Mouse (Mus musculus) heart, embryonic 16.5 days (tissue): Measurements from ENCODE around the gene Plaur. TPM values are rescaled to one million over a fixed set of nuclear protein-coding genes. Genes with fewer than 3 reads are reported as not detected.

ENCODE experiments used
- ATAC-seq: fragments of 200-750 bp; cut with Nextera tagmentation; replicated peaks from 2 replicates; pipeline ENCODE4 v1.8.0; 2017; ENCODE audit warnings: moderate number of reproducible peaks; ENCODE audit not compliant: insufficient read depth, low FRiP score; ENCODE audit errors: extremely low read depth
- H3K27ac ChIP-seq: fragments of 300-500 bp; sonication (generic); 2 replicates; pipeline ENCODE4 v1.5.1; 2014; ENCODE audit warnings: mild to moderate bottlenecking, low read length, control low read depth, moderate library complexity
- H3K27me3 ChIP-seq: fragments of 300-500 bp; sonication (generic); 2 replicates; pipeline ENCODE4 v1.6.1; 2014; ENCODE audit warnings: low read length, mixed read lengths; ENCODE audit not compliant: control insufficient read depth, insufficient read depth
- H3K36me3 ChIP-seq: fragments of 300-500 bp; sonication (generic); 2 replicates; pipeline ENCODE4 v1.6.1; 2014; ENCODE audit not compliant: control insufficient read depth, insufficient read depth
- H3K4me1 ChIP-seq: fragments of 300-500 bp; sonication (generic); 2 replicates; pipeline ENCODE4 v1.6.1; 2014; ENCODE audit warnings: low read length, mixed read lengths; ENCODE audit not compliant: control insufficient read depth, insufficient read depth
- H3K4me2 ChIP-seq: fragments of 300-500 bp; sonication (generic); 2 replicates; pipeline ENCODE4 v1.6.1; 2014; ENCODE audit warnings: low read depth, mild to moderate bottlenecking, control low read depth, low read length
- H3K4me3 ChIP-seq: fragments of 300-500 bp; sonication (generic); 2 replicates; pipeline ENCODE4 v1.5.1; 2014; ENCODE audit warnings: mild to moderate bottlenecking, control low read depth, low read length
- H3K9ac ChIP-seq: fragments of 300-500 bp; sonication (generic); 2 replicates; pipeline ENCODE4 v1.6.1; 2014; ENCODE audit warnings: low read length, control low read depth
- H3K9me3 ChIP-seq: fragments of 300-500 bp; sonication (generic); replicated peaks from 2 replicates; pipeline ENCODE4 v1.6.1; 2016; ENCODE audit warnings: low read length; ENCODE audit not compliant: control insufficient read depth
- WGBS: fragments of 180-500 bp; shearing (Covaris S2); extraction: QIAGEN DNeasy Blood & Tissue Kit; methylation state at CpG from one replicate; pipeline ENCODE4 v1.1.7; 2014; 5-methylcytosine and 5-hydroxymethylcytosine counted together
- polyA plus RNA-seq: library from polyadenylated mRNA; unstranded; fragments of >200 nt; fragmentation: Nextera tagmentation; extraction: Ambion mirVana; gene quantifications from 2 replicates; pipeline ENCODE4 v1.2.1, GENCODE M21; 2015

The Plaur gene
- polyA plus RNA-seq, 1 experiment from 2014 or later = 8.1 TPM

DNA sequence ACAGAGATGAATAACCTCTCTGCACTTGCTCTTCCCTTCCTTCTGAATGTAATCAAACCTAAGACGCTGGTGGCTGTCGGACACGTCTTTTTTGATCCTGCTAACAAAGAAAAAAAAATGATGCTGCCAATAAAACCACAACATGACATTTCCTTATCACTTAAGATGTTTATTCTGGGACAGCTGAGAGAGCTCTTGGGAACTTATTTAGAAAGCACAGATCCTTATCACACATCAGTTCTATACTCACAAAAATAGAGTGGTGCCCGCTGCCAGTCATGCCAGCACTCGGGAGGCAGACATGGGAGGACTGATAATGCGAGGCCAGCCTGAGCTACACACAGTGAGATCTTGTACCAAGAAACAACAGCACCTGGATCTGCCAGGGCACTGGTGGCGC lies 22.4 kb upstream of the Plaur start:
- Histone ChIP-seq H3K27me3 (no peaks in the 10 kb centered on the region), H3K4me1 (peaks cover 11% of the 10 kb centered on the region), H3K9me3 (no peaks in the 10 kb centered on the region), H3K27ac (no peak overlapping the region), H3K4me3 (no peak overlapping the region), H3K4me2 (no peak overlapping the region), H3K9ac (no peak overlapping the region), H3K36me3 (no peaks in the 10 kb centered on the region)
- no peak for ATAC-seq
- WGBS = 62% methylated on average over 7 of the region's 7 CpGs

DNA sequence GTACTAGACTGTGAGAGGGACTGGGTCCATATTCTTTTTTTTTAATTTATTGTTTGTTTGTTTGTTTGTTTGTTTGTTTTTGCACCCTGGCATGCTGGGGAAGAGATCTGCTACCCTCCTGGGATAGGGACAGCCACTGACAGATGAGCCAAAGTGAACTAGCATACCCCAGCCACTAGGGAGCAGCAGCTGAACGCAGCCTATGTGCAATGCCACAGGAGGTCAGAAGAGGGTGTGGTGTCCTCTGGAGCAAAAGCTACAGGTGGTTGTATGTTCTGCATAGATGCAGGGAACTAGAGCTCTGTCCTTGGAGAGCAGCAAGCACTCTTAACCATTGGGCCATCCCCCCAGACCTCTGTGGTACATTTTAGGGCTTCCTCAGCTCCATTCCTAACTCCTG lies 20.5 kb upstream of the Plaur start:
- Histone ChIP-seq H3K4me3 (no peak overlapping the region), H3K4me1 (peaks cover 11% of the 10 kb centered on the region), H3K27ac (no peak overlapping the region), H3K9ac (no peak overlapping the region), H3K27me3 (no peaks in the 10 kb centered on the region), H3K4me2 (no peak overlapping the region), H3K36me3 (no peaks in the 10 kb centered on the region), H3K9me3 (no peaks in the 10 kb centered on the region)
- peak; percentile 38; the same call in 1 of the 2 replicates for ATAC-seq
- 18% methylated on average over 1 of the region's 1 CpGs for WGBS

DNA sequence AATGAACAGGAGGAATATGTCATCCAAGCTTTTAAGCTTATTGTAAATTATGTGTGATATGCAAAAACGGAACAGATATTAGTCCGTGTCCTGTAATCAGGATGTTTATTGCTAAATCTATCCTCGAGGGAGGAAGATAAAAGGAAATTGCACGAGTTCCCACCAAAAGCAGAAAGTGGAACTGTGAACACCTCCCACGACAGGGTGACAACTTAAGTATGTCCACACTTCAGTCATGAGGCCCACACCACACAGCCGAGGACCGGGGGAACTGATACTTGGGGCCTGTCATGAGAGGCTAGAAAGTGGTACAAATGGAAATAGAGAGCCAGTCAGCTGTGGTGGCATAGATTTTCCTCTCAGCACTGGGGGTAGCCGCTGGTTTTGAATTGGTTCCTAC lies 20.0 kb upstream of the Plaur start:
- Histone ChIP-seq H3K9me3 (no peaks in the 10 kb centered on the region), H3K4me2 (no peak overlapping the region), H3K27ac (no peak overlapping the region), H3K4me3 (no peak overlapping the region), H3K4me1 (peaks cover 11% of the 10 kb centered on the region), H3K9ac (no peak overlapping the region), H3K36me3 (no peaks in the 10 kb centered on the region), H3K27me3 (no peaks in the 10 kb centered on the region)
- WGBS = 49% methylated on average over 8 of the region's 8 CpGs
- ATAC-seq = no peak

DNA sequence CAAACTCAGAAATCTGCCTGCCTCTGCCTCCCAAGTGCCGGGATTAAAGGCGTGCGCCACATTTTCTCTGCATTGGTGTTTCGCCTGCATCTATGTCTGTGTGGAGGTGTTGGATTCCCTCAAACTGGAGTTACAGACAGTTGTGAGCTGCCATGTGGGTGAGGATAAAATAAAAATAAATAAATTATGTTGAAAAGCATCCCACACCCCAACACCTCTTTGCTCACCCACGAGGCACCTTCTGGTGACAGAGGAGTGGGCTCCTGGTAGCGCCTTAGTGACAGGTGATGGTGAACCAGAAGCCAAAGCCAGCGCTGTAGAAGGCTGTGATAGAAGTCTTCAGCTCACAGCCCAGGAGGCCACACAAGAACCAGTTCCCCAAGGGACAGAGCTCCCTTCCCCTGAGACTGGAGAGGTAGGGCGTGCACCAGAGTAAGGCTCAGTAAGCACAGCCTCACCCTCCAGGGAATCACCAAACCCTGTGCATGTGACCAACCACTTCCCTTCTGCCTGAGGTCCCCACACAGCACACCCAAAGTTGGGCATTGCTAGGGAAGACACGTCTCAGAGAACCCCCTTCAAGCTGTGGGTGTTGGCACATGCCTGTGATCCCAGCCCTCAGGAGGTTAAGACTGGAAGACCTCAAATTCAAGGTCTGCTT lies 16.9 kb upstream of the Plaur start:
- Histone ChIP-seq H3K27me3 (no peaks in the 10 kb centered on the region), H3K4me3 (no peak overlapping the region), H3K9ac (no peak overlapping the region), H3K36me3 (no peaks in the 10 kb centered on the region), H3K27ac (no peak overlapping the region), H3K4me1 (no peaks in the 10 kb centered on the region), H3K4me2 (no peak overlapping the region), H3K9me3 (no peaks in the 10 kb centered on the region)
- 80% methylated on average over 9 of the region's 9 CpGs for WGBS
- ATAC-seq = no peak

DNA sequence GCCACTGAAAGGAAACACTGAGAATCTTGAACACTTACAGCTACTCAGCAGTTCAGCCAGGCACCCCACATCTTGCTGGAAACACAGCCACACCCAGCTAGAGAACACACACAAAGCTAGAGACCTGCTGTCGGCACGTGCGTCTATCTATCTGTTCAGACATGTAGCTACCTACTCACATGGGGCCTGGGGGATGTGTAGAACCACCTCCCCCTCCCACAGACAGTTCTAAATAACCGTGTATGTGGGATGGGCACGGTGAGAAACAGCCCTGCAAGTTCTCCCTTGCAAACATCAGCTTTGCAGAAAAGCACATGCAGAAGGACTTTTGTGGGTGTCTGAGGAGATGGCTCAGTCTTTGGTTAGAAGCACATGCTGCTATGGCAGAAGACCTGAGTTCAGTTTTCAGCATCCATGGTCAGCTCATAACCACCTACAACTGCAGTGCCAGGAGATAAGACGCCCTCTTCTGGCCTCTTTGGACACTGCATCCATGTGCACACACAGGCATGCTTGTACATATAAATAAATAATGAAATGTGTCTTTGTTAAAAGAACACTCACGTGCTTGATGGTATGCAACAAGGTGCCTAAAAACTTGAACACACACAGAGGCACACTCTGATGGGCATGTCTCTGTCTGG lies 15.5 kb upstream of the Plaur start:
- no peak for ATAC-seq
- WGBS = 67% methylated on average over 7 of the region's 7 CpGs

DNA sequence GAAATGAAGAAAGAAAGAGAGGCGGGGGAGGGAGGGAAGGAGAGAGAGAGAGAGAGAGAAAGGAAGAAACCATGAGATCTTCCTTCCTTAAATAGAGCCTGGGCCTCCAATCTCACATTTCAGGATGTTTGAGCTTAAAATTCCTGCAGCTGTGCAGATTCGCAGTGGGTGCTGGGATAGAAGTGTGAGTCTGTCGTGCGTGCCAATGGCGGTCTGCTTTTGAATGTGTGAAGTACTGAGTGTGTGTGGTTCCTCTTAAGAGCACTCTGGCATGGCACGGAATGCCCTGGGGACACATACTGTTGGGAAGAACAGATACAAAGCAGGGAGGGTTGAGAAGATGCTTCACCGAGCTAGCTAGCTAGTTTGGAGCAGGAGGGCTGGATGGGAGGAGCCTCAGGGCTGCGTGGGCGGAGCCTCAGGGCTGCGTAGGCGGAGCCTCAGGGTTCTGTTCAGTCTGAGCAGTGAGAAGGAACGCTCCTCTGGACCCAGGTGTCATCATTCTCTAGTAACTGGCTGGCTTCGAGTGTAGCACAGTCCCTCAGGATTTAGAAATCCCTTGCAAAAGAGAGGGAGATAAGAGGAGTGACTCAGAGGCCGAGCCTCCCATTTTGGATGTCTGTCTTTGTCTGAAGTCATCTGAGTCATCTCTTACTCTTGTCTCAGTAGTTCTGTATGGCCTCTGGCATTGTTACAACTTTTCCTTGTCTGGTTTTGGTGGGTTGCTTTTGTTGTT lies 13.3 kb upstream of the Plaur start:
- H3K27ac ChIP-seq = no peak overlapping the region
- H3K9ac ChIP-seq = no peak overlapping the region
- H3K4me2 ChIP-seq = no peak overlapping the region
- no peaks in the 10 kb centered on the region for H3K9me3 ChIP-seq
- no peaks in the 10 kb centered on the region for H3K36me3 ChIP-seq
- ATAC-seq = no peak
- H3K4me3 ChIP-seq = no peak overlapping the region
- whole genome bisulfite sequencing = 47% methylated on average over 14 of the region's 14 CpGs
- H3K27me3 ChIP-seq = no peaks in the 10 kb centered on the region
- H3K4me1 ChIP-seq = no peaks in the 10 kb centered on the region

More for the DNA sequence above, 15.5 kb upstream of the Plaur start:
- no peak overlapping the region for H3K4me3 ChIP-seq
- H3K36me3 ChIP-seq = no peaks in the 10 kb centered on the region
- H3K9me3 ChIP-seq = no peaks in the 10 kb centered on the region
- H3K4me2 ChIP-seq = no peak overlapping the region
- no peaks in the 10 kb centered on the region for H3K4me1 ChIP-seq
- H3K9ac ChIP-seq = no peak overlapping the region
- no peak overlapping the region for H3K27ac ChIP-seq
- no peaks in the 10 kb centered on the region for H3K27me3 ChIP-seq

DNA sequence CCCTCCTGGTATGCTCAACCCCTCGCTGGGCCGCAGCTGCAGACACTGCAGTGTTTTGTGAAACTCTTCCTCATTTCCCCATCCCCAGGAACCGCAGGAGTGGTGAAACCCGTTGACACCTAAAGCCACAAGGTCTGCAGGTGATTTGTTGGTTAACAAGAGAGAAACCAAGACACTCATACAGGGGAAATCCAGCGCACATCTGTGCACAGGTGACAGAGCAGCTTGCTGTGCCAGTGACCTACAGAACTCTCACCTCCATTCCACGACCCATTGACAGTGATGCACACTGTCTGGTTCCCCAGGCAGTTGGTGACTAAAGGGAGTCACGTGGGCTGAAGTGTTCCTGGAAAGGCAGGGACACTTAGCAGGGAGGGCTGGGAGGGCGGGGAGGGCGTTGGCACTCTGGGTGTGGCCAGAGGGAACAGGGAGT lies 11.7 kb upstream of the Plaur start:
- 47% methylated on average over 9 of the region's 9 CpGs for WGBS
- H3K4me3 ChIP-seq = no peak overlapping the region
- no peaks in the 10 kb centered on the region for H3K9me3 ChIP-seq
- H3K4me1 ChIP-seq = no peaks in the 10 kb centered on the region
- H3K27me3 ChIP-seq = no peaks in the 10 kb centered on the region
- H3K9ac ChIP-seq = no peak overlapping the region
- H3K27ac ChIP-seq = no peak overlapping the region
- H3K4me2 ChIP-seq = no peak overlapping the region
- no peaks in the 10 kb centered on the region for H3K36me3 ChIP-seq
- no peak for ATAC-seq

DNA sequence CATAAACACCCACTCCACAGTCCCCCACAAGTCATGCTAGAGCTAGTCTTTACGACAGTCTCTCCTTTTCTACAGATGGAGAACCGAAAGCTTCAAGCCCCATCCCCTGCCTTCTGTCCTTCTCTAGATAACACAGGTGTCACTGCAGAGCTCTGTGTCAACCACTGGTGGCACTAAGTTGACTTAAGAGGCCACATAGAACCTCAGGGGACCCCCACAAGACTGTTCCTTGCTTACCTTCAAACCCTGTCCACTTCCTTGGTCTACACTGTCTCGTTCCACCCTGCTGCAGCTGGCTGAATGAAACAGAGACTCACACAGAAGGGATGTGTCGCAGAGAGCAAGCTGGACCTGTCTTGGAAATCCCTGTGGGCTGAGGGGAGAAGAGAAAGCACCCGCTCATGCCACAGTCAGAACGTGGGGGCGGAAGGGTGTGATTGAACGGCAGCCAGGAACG lies 10.4 kb upstream of the Plaur start, which contains the start of gene Irgc1:
TSS of gene Irgc1 (minus strand) at position 443 of the 457 bp plus-strand sequence.
- no peaks in the 10 kb centered on the region for H3K4me1 ChIP-seq
- no peak for ATAC-seq
- no peaks in the 10 kb centered on the region for H3K9me3 ChIP-seq
- no peak within 1 kb of the TSS for H3K4me2 ChIP-seq
- no peak within 1 kb of the TSS for H3K27ac ChIP-seq
- no peak within 1 kb of the TSS for H3K9ac ChIP-seq
- H3K36me3 ChIP-seq = no peaks in the 10 kb centered on the region
- WGBS = 59% methylated on average over 9 of the region's 9 CpGs
- no peaks in the 10 kb centered on the region; the same call in 1 of the 2 replicates for H3K27me3 ChIP-seq
- no peak within 1 kb of the TSS for H3K4me3 ChIP-seq

DNA sequence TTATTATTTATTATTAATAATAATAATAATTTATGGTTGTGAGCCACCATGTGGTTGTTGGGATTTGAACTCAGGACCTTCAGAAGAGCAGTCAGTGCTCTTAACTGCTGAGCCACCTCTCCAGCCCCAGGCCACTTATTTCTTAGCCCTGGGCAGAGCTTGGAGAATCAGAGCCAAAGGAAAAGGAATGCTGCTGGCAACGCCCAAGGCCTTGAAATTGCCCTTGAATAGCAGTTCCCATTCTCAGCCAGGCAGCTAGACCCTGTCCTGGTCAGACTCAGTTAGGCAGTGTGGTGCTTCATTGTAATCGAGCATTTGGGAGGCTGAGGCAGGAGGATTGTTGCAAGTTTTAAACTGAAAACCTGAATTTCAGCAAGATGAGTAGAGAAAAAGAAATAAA lies 8.1 kb upstream of the Plaur start:
- peaks cover 2% of the 10 kb centered on the region; the same call in 1 of the 2 replicates for H3K4me1 ChIP-seq
- WGBS = 59% methylated on average over 2 of the region's 2 CpGs

More for the DNA sequence above, 8.1 kb upstream of the Plaur start:
- ATAC-seq = no peak
- Histone ChIP-seq H3K4me3 (no peak overlapping the region), H3K27me3 (no peaks in the 10 kb centered on the region; the same call in 1 of the 2 replicates), H3K9me3 (no peaks in the 10 kb centered on the region), H3K9ac (no peak overlapping the region), H3K27ac (no peak overlapping the region), H3K4me2 (no peak overlapping the region), H3K36me3 (no peaks in the 10 kb centered on the region)
